Mouse (Mus musculus): ENCODE measurements around the gene Cracr2a. TPM values are rescaled to one million over a fixed set of nuclear protein-coding genes. Genes with fewer than 3 reads are reported as not detected.

Cracr2a gene
- polyA plus RNA-seq, 1 experiment = not detected

DNA sequence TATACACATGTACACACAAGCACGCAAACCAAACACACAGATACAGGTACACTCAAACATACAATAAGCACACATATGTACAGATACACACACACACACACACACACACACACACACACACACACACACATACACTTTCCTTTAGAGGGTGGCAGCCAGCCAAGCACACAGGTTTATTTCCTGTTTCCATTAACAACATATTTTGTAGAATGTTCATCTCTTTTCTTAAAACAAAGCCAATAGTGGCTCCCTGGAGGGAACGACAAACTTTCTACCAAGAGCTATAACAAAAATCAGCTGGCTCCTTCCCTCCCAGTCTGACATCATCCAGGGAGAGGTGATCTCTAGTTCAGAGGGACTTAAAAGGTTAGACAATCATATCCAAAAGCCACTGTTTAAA lies 73.7 kb downstream of the Cracr2a start:
- 71% methylated on average over 2 of the region's 2 CpGs for WGBS
- TF ChIP-seq POLR2A (IDR thresholded peaks at IDR 0.05; ENCODE audit: insufficient read depth, low read depth, low read length) = no peak
- TF ChIP-seq CTCF (IDR thresholded peaks at IDR 0.05; ENCODE audit: insufficient read depth, low read depth, low read length) = no peak
- H3K4me3 ChIP-seq (ENCODE audit: insufficient read depth, low read depth, low read length) = no peak overlapping the region
- H3K27ac ChIP-seq (ENCODE audit: insufficient read depth, low read depth, low read length) = no peak overlapping the region
- H3K4me1 ChIP-seq (ENCODE audit: control insufficient read depth, insufficient read depth, low read length) = no peaks in the 10 kb centered on the region

DNA sequence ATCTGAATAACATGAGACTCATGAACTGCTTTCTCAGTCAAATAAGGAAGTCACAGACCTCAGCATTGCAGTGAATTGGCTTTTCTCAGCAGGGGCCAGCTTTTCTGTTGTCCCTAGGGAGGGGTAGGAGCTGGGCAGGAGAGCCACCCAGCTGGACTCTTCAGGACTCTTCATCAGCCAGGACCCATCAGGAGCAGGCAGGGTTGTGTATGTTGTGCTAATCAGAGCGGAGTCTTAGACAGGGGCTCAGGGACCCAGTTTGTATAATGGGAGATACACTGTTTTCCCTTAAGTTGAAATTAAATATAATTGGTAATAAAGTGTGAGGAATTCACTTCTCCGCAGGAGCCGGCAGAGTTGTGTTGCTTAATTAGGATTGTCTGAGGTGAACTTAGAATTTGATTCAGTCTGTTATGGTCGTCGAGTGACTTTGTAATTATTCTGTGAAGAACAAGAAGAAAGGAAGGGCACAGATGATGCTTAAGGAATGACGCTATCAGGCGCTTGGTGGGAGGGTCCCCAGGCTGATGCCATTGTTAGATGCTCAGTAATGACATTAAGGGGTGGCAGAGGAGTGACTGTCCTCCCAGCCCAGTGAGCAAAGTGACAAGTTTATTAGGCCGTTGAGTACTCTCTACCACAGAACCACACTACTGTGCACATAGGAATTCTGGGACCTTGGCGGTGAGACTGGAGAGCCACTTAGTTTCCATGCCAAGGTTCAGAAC lies 74.5 kb downstream of the Cracr2a start:
- Histone ChIP-seq H3K4me3 (ENCODE audit: insufficient read depth, low read depth, low read length) (no peak overlapping the region), H3K27ac (ENCODE audit: insufficient read depth, low read depth, low read length) (no peak overlapping the region), H3K4me1 (ENCODE audit: control insufficient read depth, insufficient read depth, low read length) (no peaks in the 10 kb centered on the region)
- TF ChIP-seq CTCF (IDR thresholded peaks at IDR 0.05; ENCODE audit: insufficient read depth, low read depth, low read length) (no peak), POLR2A (IDR thresholded peaks at IDR 0.05; ENCODE audit: insufficient read depth, low read depth, low read length) (no peak)
- 44% methylated on average over 9 of the region's 9 CpGs for WGBS

DNA sequence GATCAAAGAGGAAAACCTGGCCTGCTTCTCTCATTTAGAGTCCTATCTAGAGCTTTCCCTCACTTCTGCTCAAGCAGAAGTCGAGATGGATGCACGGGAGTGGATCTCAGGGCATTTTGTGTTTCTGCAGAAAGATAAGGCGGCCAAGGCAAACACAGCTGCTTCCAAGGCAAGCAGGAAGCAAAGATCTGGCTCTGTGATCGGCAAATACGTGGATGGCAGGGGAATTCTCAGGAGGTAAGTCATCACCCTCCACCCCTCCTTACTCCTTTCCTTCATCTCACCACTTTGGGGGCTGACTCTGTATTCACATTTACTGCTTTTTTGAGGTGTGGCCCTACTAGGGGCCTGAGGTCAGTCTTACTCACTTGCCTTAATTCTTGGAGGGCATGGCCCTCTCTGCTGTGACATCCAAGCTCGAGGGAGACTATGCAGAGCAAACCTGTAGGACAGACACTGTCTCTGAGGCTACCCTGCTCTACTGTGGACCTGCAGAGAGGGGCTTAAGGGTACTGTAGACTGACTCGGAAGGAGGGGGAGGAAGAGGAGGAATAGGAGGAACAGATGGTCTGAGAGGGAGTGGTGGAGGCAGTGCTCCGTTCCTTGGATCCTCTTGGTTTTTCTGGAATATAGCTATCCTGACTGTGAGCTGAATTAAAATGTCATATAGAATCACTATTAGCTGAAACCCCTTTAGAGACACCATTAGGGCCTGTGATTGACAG lies 80.1 kb downstream of the Cracr2a start:
- Histone ChIP-seq H3K27ac (ENCODE audit: insufficient read depth, low read depth, low read length) (no peak overlapping the region), H3K4me3 (ENCODE audit: insufficient read depth, low read depth, low read length) (no peak overlapping the region), H3K4me1 (ENCODE audit: control insufficient read depth, insufficient read depth, low read length) (no peaks in the 10 kb centered on the region)
- TF ChIP-seq CTCF (IDR thresholded peaks at IDR 0.05; ENCODE audit: insufficient read depth, low read depth, low read length) (no peak), POLR2A (IDR thresholded peaks at IDR 0.05; ENCODE audit: insufficient read depth, low read depth, low read length) (no peak)
- 82% methylated on average over 8 of the region's 8 CpGs for WGBS

DNA sequence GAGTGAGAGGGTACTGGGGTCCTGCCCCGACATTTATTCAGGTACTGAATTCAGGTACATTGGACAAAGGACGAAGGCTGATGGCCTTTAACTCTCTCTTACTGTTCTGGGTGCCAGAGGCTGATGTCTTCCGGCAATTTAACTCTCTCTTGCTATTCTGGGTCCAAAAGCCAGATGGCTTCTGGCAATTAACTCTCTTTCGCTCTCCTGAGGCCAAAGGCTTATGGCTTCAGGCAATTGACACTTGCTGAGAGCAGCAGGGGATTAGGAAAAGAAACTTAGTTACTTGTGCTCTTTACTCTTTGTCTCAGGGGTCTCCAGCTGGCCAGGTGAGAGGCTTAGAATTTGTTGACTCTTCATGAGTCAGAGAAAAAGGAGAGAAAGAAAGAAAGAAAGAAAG lies 94.8 kb downstream of the Cracr2a start:
- no peak for TF ChIP-seq POLR2A (IDR thresholded peaks at IDR 0.05; ENCODE audit: insufficient read depth, low read depth, low read length)
- TF ChIP-seq CTCF (IDR thresholded peaks at IDR 0.05; ENCODE audit: insufficient read depth, low read depth, low read length) = no peak
- Histone ChIP-seq H3K27ac (ENCODE audit: insufficient read depth, low read depth, low read length) (no peak overlapping the region), H3K4me3 (ENCODE audit: insufficient read depth, low read depth, low read length) (no peak overlapping the region), H3K4me1 (ENCODE audit: control insufficient read depth, insufficient read depth, low read length) (peaks cover 34% of the 10 kb centered on the region)
- WGBS = 49% methylated on average over 4 of the region's 4 CpGs

DNA sequence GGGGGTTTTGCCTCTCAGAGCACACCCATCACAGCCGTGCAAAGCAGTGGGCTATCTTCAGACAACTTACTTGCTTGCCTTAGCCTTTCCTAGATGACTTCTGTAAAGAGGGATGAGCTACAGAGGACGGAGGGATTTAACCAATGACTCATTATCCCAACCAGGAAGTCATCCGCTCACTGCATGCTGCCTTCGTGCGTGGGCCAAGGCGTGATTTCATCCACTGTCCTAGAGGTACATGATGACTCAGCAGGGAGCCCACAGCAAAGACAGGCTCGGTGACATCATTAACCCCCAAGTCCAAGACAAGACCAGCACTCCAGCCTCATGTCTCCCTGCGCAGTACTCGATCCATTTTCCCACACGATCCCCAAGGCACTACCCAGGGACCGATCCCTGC lies 96.0 kb downstream of the Cracr2a start:
- Histone ChIP-seq H3K4me3 (ENCODE audit: insufficient read depth, low read depth, low read length) (no peak overlapping the region), H3K4me1 (ENCODE audit: control insufficient read depth, insufficient read depth, low read length) (peaks cover 38% of the 10 kb centered on the region), H3K27ac (ENCODE audit: insufficient read depth, low read depth, low read length) (no peak overlapping the region)
- whole genome bisulfite sequencing = 82% methylated on average over 11 of the region's 11 CpGs
- no peak for TF ChIP-seq POLR2A (IDR thresholded peaks at IDR 0.05; ENCODE audit: insufficient read depth, low read depth, low read length)
- no peak for TF ChIP-seq CTCF (IDR thresholded peaks at IDR 0.05; ENCODE audit: insufficient read depth, low read depth, low read length)

DNA sequence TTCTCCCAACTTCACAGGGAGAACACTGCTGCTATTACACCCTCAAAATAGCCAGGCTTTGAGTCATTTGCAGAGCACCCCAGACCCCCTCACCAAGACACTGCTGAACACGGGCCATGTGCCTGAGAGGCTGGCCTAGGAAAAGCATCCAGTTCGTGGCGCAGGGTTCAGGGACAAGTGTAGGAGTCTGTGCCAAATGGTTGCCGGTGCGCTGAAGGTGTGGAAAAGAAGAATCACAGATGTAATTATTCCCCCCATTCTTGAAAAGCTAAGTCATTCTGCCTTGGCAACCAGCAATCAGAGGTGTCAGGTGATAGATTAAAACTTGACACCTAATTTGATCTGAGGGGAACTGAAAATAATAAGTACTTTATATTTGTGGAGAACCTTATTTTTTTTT lies 98.3 kb downstream of the Cracr2a start:
- Histone ChIP-seq H3K27ac (ENCODE audit: insufficient read depth, low read depth, low read length) (no peak overlapping the region), H3K4me1 (ENCODE audit: control insufficient read depth, insufficient read depth, low read length) (peaks cover 43% of the 10 kb centered on the region), H3K4me3 (ENCODE audit: insufficient read depth, low read depth, low read length) (no peak overlapping the region)
- no peak for TF ChIP-seq POLR2A (IDR thresholded peaks at IDR 0.05; ENCODE audit: insufficient read depth, low read depth, low read length)
- no peak for TF ChIP-seq CTCF (IDR thresholded peaks at IDR 0.05; ENCODE audit: insufficient read depth, low read depth, low read length)
- 30% methylated on average over 5 of the region's 5 CpGs for WGBS

DNA sequence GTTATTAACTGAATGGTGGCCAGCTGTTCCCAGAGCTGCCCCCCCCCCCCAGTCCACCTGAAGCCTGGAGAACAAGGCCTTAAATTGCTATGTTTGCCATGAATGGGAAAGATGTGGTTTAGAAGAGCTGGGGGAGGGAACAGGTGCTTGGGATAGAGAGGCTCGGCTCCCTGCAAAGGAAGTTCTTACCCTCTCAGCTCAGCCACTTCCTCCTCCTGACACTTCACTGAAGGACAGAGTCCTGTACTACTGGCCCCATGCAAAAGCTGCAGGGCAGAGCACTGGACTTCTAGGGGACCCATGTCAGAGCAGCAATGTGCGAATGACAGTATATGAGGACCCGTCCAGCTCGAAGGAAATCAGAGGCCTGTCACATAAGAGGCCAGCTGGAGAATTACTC lies 98.8 kb downstream of the Cracr2a start:
- WGBS = 73% methylated on average over 4 of the region's 4 CpGs
- Histone ChIP-seq H3K4me3 (ENCODE audit: insufficient read depth, low read depth, low read length) (no peak overlapping the region), H3K27ac (ENCODE audit: insufficient read depth, low read depth, low read length) (no peak overlapping the region), H3K4me1 (ENCODE audit: control insufficient read depth, insufficient read depth, low read length) (peaks cover 46% of the 10 kb centered on the region)
- TF ChIP-seq POLR2A (IDR thresholded peaks at IDR 0.05; ENCODE audit: insufficient read depth, low read depth, low read length) (no peak), CTCF (IDR thresholded peaks at IDR 0.05; ENCODE audit: insufficient read depth, low read depth, low read length) (no peak)

DNA sequence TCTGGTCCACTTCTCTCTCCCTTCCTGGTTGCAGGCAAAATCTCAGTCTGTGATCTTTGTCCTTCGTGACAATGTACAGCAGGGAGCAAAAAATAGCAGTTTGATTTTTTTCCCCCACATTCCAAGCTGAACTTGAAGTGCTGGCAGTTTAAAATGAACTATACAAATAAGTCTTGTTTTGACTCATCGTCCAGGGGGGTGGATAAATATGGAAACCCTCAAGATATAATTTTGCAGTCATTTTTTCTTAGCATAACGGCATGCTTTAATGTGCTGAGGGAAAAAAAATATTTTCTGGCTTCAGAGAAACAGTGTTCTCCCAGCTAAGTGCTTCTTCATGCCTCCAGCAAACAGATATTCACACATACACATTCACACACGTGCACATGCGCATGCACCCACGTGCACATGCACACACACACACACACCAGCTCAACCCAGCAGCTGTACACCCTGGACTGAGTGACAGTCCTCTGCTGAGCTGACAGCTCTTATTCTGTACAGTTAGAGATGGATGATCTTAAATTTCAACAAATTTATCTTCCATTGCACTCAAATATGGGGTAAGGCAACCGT lies 100.7 kb downstream of the Cracr2a start:
- Histone ChIP-seq H3K4me1 (ENCODE audit: control insufficient read depth, insufficient read depth, low read length) (peaks cover 50% of the 10 kb centered on the region), H3K4me3 (ENCODE audit: insufficient read depth, low read depth, low read length) (no peak overlapping the region), H3K27ac (ENCODE audit: insufficient read depth, low read depth, low read length) (no peak overlapping the region)
- TF ChIP-seq CTCF (IDR thresholded peaks at IDR 0.05; ENCODE audit: insufficient read depth, low read depth, low read length) (no peak), POLR2A (IDR thresholded peaks at IDR 0.05; ENCODE audit: insufficient read depth, low read depth, low read length) (no peak)
- WGBS = 66% methylated on average over 7 of the region's 7 CpGs

DNA sequence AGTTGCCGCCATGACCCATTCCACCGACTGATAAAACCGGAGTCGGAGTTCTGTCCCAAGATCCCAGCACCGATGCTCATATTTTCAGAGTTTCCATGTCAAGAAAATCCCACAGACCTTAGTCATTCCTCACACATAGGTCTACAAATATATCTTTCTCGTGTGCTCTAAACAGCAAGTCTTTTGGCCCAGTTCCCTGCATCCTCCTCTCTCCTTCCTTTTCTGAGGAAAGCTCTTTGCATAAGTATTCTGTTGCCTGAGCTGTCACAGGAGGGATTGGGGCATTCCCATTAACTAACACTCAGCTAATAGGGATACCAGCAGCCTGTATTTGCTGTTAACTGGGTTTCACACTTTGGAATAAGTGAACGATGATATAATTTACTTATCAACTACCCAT lies 102.1 kb downstream of the Cracr2a start:
- no peak overlapping the region for H3K27ac ChIP-seq (ENCODE audit: insufficient read depth, low read depth, low read length)
- H3K4me1 ChIP-seq (ENCODE audit: control insufficient read depth, insufficient read depth, low read length) = peaks cover 39% of the 10 kb centered on the region
- H3K4me3 ChIP-seq (ENCODE audit: insufficient read depth, low read depth, low read length) = no peak overlapping the region
- 68% methylated on average over 7 of the region's 7 CpGs for WGBS
- TF ChIP-seq CTCF (IDR thresholded peaks at IDR 0.05; ENCODE audit: insufficient read depth, low read depth, low read length) = no peak
- no peak for TF ChIP-seq POLR2A (IDR thresholded peaks at IDR 0.05; ENCODE audit: insufficient read depth, low read depth, low read length)

Data from olfactory bulb, adult 2 months (tissue).